Mouse (Mus musculus): ENCODE data around the gene Caskin2. TPM values are rescaled to one million over a fixed set of nuclear protein-coding genes. Genes with fewer than 3 reads are reported as not detected.
A peak's percentile ranks its signal among the peaks of the same experiment; 100 is the strongest.

The Caskin2 gene
- polyA plus RNA-seq, 1 experiment = not detected

DNA sequence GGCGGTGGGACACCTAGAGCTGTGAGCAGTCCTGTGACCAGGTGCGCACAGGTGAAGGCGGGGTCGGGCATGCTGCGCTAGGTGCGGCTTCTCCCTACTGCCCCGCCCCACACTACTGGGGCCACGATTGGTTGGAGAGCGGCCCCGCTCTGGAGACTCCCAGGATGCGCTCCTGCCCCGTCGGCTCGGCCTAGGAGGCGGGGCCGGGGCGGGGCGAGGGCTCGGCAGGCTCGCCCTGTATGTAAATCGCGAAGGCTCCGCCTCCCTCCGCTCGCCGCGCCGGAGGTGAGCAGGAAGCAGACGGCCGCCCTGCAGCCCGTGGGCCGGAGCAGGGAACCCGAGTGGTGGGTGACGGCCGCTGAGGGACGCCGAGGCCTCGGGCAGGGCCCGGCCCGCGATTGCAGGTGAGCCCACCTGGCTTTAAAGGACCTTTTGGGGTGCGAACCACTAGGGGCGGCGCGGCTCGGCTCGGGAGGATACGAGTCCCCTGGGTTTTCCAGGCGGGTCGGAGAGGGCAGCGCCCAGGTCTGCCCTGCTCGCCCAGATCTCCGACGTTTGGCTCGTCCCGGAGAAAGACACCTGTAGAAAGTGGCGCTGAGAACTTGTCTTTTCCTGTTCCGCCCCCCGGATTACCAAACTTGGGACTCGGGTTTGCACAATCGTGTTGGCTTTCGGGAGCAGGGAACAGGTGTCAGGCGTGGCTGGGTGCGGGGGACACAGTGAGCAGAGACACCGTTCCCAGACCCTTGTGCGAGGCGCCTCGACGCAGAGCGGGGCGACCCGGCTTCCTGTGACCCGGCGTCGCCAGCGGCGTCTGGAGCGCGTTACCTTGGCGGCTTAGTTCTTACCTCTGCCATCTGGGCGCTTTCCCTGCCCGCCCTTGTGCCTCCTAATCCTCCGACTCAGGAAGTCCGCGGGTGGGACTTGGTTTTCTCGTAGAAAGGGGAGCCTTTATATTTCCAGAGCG lies 10.6 kb upstream of the Caskin2 start, which contains the start of gene Llgl2:
Llgl2 (plus strand) TSS at position 276 of the 967 bp plus-strand sequence.
- no peak for TF ChIP-seq POLR2A (IDR thresholded peaks at IDR 0.05; ENCODE audit: insufficient read depth, low read depth, low read length)
- TF ChIP-seq CTCF (IDR thresholded peaks at IDR 0.05; ENCODE audit: insufficient read depth, low read depth, low read length) = no peak
- Histone ChIP-seq H3K27ac (ENCODE audit: insufficient read depth, low read depth, low read length) (no peak within 1 kb of the TSS), H3K4me3 (ENCODE audit: insufficient read depth, low read depth, low read length) (peak within 1 kb of the TSS; percentile 64), H3K4me1 (ENCODE audit: control insufficient read depth, insufficient read depth, low read length) (peaks cover 18% of the 10 kb centered on the region)
- under 1% methylated on average over 87 of the region's 87 CpGs for WGBS

DNA sequence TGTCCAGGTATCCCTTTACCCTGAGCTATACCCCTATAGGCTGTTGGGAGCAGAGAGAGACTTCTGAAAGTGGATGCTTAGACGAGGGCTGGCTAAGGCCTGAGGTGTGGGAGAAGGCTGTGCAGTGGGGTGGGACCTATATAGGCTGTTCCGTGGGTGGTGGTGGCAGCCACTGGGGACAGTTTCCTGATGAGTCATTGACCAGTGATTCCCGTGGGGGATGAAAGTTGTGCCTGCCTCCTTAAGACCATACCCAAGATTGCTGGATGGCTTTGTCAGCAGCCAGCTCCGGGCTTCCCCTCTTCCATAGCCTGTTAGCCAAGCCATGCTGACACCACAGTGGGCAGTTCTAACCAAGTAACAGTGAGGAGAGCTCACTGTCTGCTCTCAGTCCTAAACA lies 7.6 kb upstream of the Caskin2 start:
- H3K4me1 ChIP-seq (ENCODE audit: control insufficient read depth, insufficient read depth, low read length) = peaks cover 18% of the 10 kb centered on the region
- no peak for TF ChIP-seq POLR2A (IDR thresholded peaks at IDR 0.05; ENCODE audit: insufficient read depth, low read depth, low read length)
- TF ChIP-seq CTCF (IDR thresholded peaks at IDR 0.05; ENCODE audit: insufficient read depth, low read depth, low read length) = no peak
- H3K4me3 ChIP-seq (ENCODE audit: insufficient read depth, low read depth, low read length) = no peak overlapping the region
- H3K27ac ChIP-seq (ENCODE audit: insufficient read depth, low read depth, low read length) = no peak overlapping the region
- WGBS = 53% methylated on average over 4 of the region's 4 CpGs

DNA sequence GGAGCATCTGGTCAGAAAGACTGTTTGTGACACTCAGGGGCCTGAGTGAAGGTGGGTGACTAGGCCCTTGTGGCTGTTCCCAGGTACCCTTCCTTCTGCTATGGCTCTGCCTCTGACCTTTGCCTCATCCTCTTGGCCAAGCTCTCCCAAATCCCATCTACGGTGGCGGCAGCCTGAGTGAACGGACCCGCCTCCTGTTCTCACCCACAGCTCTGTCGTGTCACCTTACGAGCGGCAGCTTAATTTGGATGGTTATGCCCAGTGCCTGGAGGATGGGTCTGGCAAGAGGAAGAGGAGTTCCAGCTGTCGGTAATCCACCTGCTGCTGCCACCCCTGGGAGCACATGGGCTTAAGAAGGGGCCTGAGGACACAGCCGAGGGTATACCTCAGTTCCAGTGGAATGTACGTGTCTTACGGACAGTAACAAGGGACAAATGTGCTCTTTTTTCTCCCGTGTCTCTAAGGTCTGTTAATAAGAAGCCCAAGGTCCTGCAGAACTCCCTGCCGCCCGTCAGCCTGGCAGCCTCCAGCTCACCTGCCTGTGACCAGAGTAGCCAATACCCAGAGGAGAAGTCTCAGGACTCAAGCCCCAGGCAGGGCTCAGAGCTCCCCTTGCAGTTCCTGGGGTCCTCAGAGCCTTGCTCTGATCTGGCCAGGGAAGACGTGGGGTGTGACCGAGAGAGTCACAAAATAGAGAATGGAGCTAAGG lies 6.6 kb upstream of the Caskin2 start:
- no peak for TF ChIP-seq CTCF (IDR thresholded peaks at IDR 0.05; ENCODE audit: insufficient read depth, low read depth, low read length)
- TF ChIP-seq POLR2A (IDR thresholded peaks at IDR 0.05; ENCODE audit: insufficient read depth, low read depth, low read length) = no peak
- peaks cover 24% of the 10 kb centered on the region for H3K4me1 ChIP-seq (ENCODE audit: control insufficient read depth, insufficient read depth, low read length)
- H3K4me3 ChIP-seq (ENCODE audit: insufficient read depth, low read depth, low read length) = no peak overlapping the region
- 92% methylated on average over 16 of the region's 16 CpGs for WGBS
- no peak overlapping the region for H3K27ac ChIP-seq (ENCODE audit: insufficient read depth, low read depth, low read length)

DNA sequence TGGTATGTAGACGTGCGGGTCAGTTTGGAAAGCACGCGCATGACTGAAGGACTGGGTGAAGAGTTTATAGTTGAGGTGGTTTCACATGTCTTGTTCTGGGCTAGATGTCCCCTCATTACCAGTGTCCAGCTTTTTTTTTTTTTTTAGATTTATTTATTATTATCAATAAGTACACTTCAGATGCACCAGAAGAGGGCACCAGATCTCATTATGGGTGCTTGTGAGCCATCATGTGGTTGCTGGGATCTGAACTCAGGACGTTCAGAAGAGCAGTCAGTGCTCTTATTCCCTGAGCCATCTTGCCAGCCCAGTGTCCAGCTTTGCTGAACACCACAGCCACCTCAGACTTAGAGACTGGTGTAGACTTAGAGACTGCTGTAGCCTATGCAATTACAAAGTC lies 3.9 kb upstream of the Caskin2 start:
- TF ChIP-seq CTCF (IDR thresholded peaks at IDR 0.05; ENCODE audit: insufficient read depth, low read depth, low read length) = no peak
- no peak for TF ChIP-seq POLR2A (IDR thresholded peaks at IDR 0.05; ENCODE audit: insufficient read depth, low read depth, low read length)
- Histone ChIP-seq H3K4me1 (ENCODE audit: control insufficient read depth, insufficient read depth, low read length) (peaks cover 22% of the 10 kb centered on the region), H3K27ac (ENCODE audit: insufficient read depth, low read depth, low read length) (no peak overlapping the region), H3K4me3 (ENCODE audit: insufficient read depth, low read depth, low read length) (no peak overlapping the region)
- 91% methylated on average over 5 of the region's 5 CpGs for WGBS

DNA sequence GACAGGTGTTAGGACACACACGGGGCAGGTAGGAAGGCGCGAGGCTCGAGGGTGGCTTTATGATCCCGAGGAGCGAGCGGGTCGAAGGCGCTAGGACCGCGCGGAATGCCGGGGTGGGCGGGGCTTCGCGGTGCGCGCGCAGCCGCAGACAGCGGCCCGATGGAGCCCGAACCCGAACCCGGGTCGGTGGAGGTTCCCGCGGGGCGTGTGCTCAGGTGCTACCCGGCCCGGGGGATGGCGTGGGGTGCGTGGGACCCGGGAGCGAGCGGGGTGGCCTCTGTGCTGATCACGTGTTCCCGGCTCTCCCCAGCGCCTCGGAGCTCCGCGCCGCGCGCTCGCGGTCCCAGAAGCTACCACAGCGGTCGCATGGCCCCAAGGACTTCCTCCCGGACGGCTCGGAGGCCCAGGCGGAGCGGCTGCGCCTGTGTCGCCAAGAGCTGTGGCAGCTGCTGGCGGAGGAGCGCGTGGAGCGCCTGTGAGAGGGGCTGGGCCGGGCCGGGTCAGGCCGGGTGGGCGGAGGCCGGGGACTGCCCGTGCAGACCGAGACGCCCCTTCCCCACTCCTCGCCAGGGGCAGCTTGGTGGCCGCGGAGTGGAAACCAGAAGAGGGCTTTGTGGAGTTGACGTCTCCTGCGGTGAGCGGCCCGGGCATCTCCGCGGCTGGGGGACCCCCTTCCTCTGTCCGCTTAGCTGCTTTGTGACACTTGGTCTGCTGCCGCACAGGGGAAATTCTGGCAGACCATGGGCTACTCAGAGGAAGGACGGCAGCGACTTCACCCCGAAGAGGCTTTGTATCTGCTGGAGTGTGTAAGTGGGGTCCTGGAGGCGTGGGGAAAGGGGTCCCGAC lies 1.4 kb upstream of the Caskin2 start, which contains the start of gene Tsen54:
Tsen54 (plus strand) TSS at position 120 of the 846 bp plus-strand sequence.
- TF ChIP-seq POLR2A (IDR thresholded peaks at IDR 0.05; ENCODE audit: insufficient read depth, low read depth, low read length) (peak; percentile 40), CTCF (IDR thresholded peaks at IDR 0.05; ENCODE audit: insufficient read depth, low read depth, low read length) (no peak)
- WGBS = under 1% methylated on average over 84 of the region's 84 CpGs
- no peak within 1 kb of the TSS for H3K27ac ChIP-seq (ENCODE audit: insufficient read depth, low read depth, low read length)
- peaks cover 15% of the 10 kb centered on the region for H3K4me1 ChIP-seq (ENCODE audit: control insufficient read depth, insufficient read depth, low read length)
- peak within 1 kb of the TSS; percentile 76 for H3K4me3 ChIP-seq (ENCODE audit: insufficient read depth, low read depth, low read length)

DNA sequence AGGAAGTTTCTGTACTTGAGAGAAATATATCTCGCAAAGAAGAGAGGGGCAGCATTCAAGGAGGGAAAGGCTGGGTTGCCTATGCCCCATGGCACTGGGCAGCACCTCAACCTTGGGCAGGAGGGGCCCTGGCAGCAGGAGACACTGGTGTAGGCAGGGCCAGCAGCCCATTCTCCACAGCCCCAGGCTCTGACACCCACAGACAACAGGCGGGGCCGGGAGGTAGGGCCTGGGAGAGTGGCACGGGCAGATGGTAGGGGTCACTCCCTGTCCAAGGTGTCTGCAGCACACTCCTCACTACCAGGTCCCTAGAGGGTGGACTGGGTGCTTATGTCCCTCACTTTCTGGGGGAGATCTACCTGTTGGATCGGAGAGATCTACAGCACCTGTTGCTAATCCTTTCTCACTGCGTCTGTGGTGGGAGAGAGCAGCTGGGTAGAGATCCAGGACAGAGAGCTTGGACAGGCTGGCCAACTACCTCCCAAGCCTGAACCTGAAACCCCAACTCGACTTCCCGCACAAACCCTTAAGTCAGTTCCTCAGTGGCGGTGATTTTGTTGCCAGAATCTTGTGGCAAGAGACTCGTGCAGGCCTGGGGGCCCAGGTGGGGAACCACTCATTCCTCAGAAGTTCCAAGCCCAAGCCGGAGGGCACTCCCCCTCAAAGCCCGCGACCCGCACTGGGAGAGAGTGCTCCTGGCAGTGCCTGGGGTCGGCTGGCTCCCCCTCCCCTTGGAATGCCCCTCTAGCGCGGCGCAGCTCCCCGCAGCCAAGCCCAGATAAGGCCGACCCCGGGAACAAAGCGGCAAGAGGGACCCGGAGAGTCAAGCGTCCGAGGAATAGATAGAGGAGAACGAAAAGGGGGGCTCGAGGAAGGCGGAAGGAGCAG lies 662 bp downstream of the Caskin2 start:
- H3K27ac ChIP-seq (ENCODE audit: insufficient read depth, low read depth, low read length) = 0 out of 2 replicates have a peak overlapping the region, but pooled peaks have one; percentile 23
- WGBS = 8% methylated on average over 28 of the region's 28 CpGs
- H3K4me3 ChIP-seq (ENCODE audit: insufficient read depth, low read depth, low read length) = peak overlapping the region; percentile 76
- H3K4me1 ChIP-seq (ENCODE audit: control insufficient read depth, insufficient read depth, low read length) = peaks cover 28% of the 10 kb centered on the region
- TF ChIP-seq POLR2A (IDR thresholded peaks at IDR 0.05; ENCODE audit: insufficient read depth, low read depth, low read length) = no peak
- TF ChIP-seq CTCF (IDR thresholded peaks at IDR 0.05; ENCODE audit: insufficient read depth, low read depth, low read length) = no peak

DNA sequence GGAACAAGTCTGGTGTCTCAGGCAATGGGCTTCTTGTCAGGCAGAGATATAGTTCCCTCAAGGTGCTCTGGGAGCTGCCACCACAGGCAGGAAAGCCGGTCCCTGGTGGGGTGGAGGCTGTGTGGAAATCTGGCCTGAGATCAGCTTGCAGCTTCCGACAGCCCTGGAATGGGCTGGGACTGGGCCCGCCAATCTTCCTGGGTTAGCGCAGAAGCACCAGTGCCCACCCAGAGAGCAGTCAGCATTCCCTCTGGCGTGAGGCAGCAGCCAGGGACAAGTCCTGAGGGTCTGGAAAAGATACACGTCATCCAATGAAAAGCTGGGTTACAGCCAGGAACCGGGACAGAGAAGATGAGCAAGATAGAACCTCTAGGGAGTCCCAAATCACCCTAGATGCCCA lies 1.3 kb downstream of the Caskin2 start:
- 0 out of 2 replicates have a peak overlapping the region, but pooled peaks have one; percentile 23 for H3K27ac ChIP-seq (ENCODE audit: insufficient read depth, low read depth, low read length)
- H3K4me1 ChIP-seq (ENCODE audit: control insufficient read depth, insufficient read depth, low read length) = peaks cover 28% of the 10 kb centered on the region
- WGBS = 30% methylated on average over 7 of the region's 7 CpGs
- peak overlapping the region; percentile 76 for H3K4me3 ChIP-seq (ENCODE audit: insufficient read depth, low read depth, low read length)
- TF ChIP-seq CTCF (IDR thresholded peaks at IDR 0.05; ENCODE audit: insufficient read depth, low read depth, low read length) (no peak), POLR2A (IDR thresholded peaks at IDR 0.05; ENCODE audit: insufficient read depth, low read depth, low read length) (no peak)

All from olfactory bulb, adult 2 months (tissue).